Mouse (Mus musculus) G1E-ER4 (cell line): Measurements from ENCODE around the gene Ly6g. TPM values are rescaled to one million over a fixed set of nuclear protein-coding genes. Genes with fewer than 3 reads are reported as not detected.
"Not testable (repeated sequence)": the region's sequence is repeated elsewhere in the genome, so short reads cannot be mapped to it uniquely, and the experiment has no call there.

Experiments
- GATA1 ChIP-seq: IDR thresholded peaks from one replicate; pipeline ENCODE4 v1.8.0; 2012; ENCODE audit warnings: low read length, inconsistent platforms
- polyA plus RNA-seq: library from polyadenylated mRNA; stranded (reverse); fragments of >175 nt; gene quantifications from 2 replicates; pipeline ENCODE4 v1.2.3, GENCODE M21; 2012

Gene Ly6g
- not detected in 2 replicates for polyA plus RNA-seq

- TF ChIP-seq GATA1 = no peak
Observed at GRCm38 (mm10) chr15:75154940-75155339, at the start of gene Ly6g. Ly6g (plus strand) TSS chr15:75155240.

GRCm38 (mm10) chr15:75111861-75112630 lies 43.0 kb upstream of the Ly6g start, which contains the start of gene Ly6c2:
Ly6c2 (minus strand) TSS chr15:75111970.
- not testable (repeated sequence) for TF ChIP-seq GATA1

GRCm38 (mm10) chr15:75116525-75116924 lies 38.5 kb upstream of the Ly6g start:
- no peak for TF ChIP-seq GATA1

- no peak for TF ChIP-seq GATA1
Observed at GRCm38 (mm10) chr15:75120066-75120465, 35.0 kb upstream of the Ly6g start.

GRCm38 (mm10) chr15:75143735-75144134 lies 11.3 kb upstream of the Ly6g start:
- no peak for TF ChIP-seq GATA1

GRCm38 (mm10) chr15:75153087-75153486 lies 2.0 kb upstream of the Ly6g start:
- no peak for TF ChIP-seq GATA1

- no peak for TF ChIP-seq GATA1
Observed at GRCm38 (mm10) chr15:75157646-75158045, 2.6 kb downstream of the Ly6g start.

GRCm38 (mm10) chr15:75175506-75175905 lies 20.5 kb downstream of the Ly6g start:
- TF ChIP-seq GATA1 = no peak

GRCm38 (mm10) chr15:75186291-75186690 lies 31.3 kb downstream of the Ly6g start:
- TF ChIP-seq GATA1 = no peak

GRCm38 (mm10) chr15:75189116-75189515 lies 34.1 kb downstream of the Ly6g start:
- TF ChIP-seq GATA1 = no peak

Other genes with a start within 250 kb of the Ly6g start
- not detected in 2 replicates for gene Ly6i, start 171.8 kb upstream of the Ly6g start, polyA plus RNA-seq
- gene Ly6a, start 157.2 kb upstream of the Ly6g start, polyA plus RNA-seq = not detected in 2 replicates
- not detected in 2 replicates for gene Ly6c1, start 106.4 kb upstream of the Ly6g start, polyA plus RNA-seq
- gene Ly6c2, start 43.3 kb upstream of the Ly6g start, polyA plus RNA-seq = not detected in 2 replicates
- gene BC025446, start 61.1 kb downstream of the Ly6g start, polyA plus RNA-seq = not detected in 2 replicates
- not detected in 2 replicates for gene Ly6f, start 113.2 kb downstream of the Ly6g start, polyA plus RNA-seq